In genomic region chr6:89359771-89360708, GRCm38 (mm10) we compare ENCODE assay signal across 8 mouse cellular contexts. TPM values are rescaled to one million over a fixed set of nuclear protein-coding genes. Genes with fewer than 3 reads are reported as not detected.
DNase-seq lines count a peak whose midpoint lies in the region; ATAC-seq lines count a peak whose summit lies in the region.

No protein-coding gene starts in this region.

- H3K9me3 ChIP-seq in heart, embryonic 13.5 days, result no peaks in the 10 kb centered on the region

- 64% methylated on average over 20 of the region's 20 CpGs for WGBS in heart, embryonic 13.5 days

- no peak for ATAC-seq in heart, embryonic 13.5 days (ENCODE audit: extremely low read depth, insufficient number of reproducible peaks, low FRiP score, low TSS enrichment)

- H3K4me3 ChIP-seq in heart, embryonic 13.5 days, result peak overlapping the region; percentile 98

- peak overlapping the region; percentile 98 for H3K9ac ChIP-seq in heart, embryonic 13.5 days

- peak; percentile 32 for DNase-seq in kidney, postnatal 10 days
- DNase-seq in kidney, adult 11 months, result no peak
- DNase-seq in cerebellum, postnatal 14 days, result peak; percentile 65
- peak; percentile 63 for DNase-seq in lung, postnatal 10 days
- DNase-seq in urinary bladder, postnatal 10 days (ENCODE audit: low spot score), result no peak
- no peak for DNase-seq in layer of hippocampus, postnatal 36 days
- no peak for DNase-seq in retina, postnatal 1 day

- peaks cover 18% of the 10 kb centered on the region for H3K27me3 ChIP-seq in heart, embryonic 13.5 days (replicated peaks)

- H3K27ac ChIP-seq in heart, embryonic 13.5 days (replicated peaks), result 0 out of 2 replicates have a peak overlapping the region, but pooled peaks have one; percentile 0

- peaks cover 47% of the 10 kb centered on the region for H3K4me1 ChIP-seq in heart, embryonic 13.5 days

- peaks cover 21% of the 10 kb centered on the region for H3K36me3 ChIP-seq in heart, embryonic 13.5 days

- H3K4me2 ChIP-seq in heart, embryonic 13.5 days, result peak overlapping the region; percentile 96

RNA-seq across cellular contexts. Expression of gene Plxna1, which starts 2.4 kb away (rescaled TPM):
- 9.1 and 10.9 TPM in 2 replicates for polyA plus RNA-seq in heart, embryonic 13.5 days (2015; fragmentation: Nextera tagmentation; extraction: Ambion mirVana)
- total RNA-seq in layer of hippocampus, postnatal 36 days (2021), result 100 to 1,000 TPM; 111 to 112 TPM

Comparison
In these comparisons a context has a peak if more than half of its experiments do, and no peak if none do; other contexts are left out.
1. DNase-seq: peak in kidney, postnatal 10 days (single experiment), cerebellum, postnatal 14 days (2 of 2) and lung, postnatal 10 days (single experiment); none in kidney, adult 11 months (single experiment), urinary bladder, postnatal 10 days (single experiment), layer of hippocampus, postnatal 36 days (0 of 2) and retina, postnatal 1 day (single experiment).